Comparison of ENCODE assay signal across 14 mouse cellular contexts in genomic region chr19:57725326-57725725, GRCm38 (mm10).
"Had no signal": no experiment of that assay in that cellular context is flagged by ENCODE, and none has a peak within 500 bp of the region (broad histone marks: within the 10 kb centered on the region; RNA-seq: fewer than 3 reads in every experiment).

No protein-coding gene starts in this region.

- H3K36me3 ChIP-seq: hindbrain, embryonic 15.5 days had no signal

- H3K9ac ChIP-seq: heart, embryonic 12.5 days; hindbrain, embryonic 13.5 days; hindbrain, embryonic 15.5 days; kidney, embryonic 15.5 days; limb, embryonic 12.5 days had no signal

- H3K9me3 ChIP-seq: heart, embryonic 10.5 days; heart, embryonic 12.5 days; hindbrain, embryonic 10.5 days; hindbrain, embryonic 13.5 days; hindbrain, embryonic 15.5 days; kidney, embryonic 15.5 days; limb, embryonic 10.5 days; limb, embryonic 12.5 days had no signal

- H3K4me3 ChIP-seq: gastrocnemius, adult 2 months; heart, embryonic 10.5 days; heart, embryonic 12.5 days; hindbrain, embryonic 10.5 days; hindbrain, embryonic 13.5 days; hindbrain, embryonic 15.5 days; kidney, embryonic 15.5 days; limb, embryonic 10.5 days; limb, embryonic 12.5 days had no signal

- H3K27ac ChIP-seq: gastrocnemius, adult 2 months; heart, embryonic 10.5 days; hindbrain, embryonic 10.5 days; hindbrain, embryonic 13.5 days; hindbrain, embryonic 15.5 days; hindbrain, postnatal 0 days; kidney, embryonic 15.5 days; kidney, postnatal 0 days; limb, embryonic 10.5 days; limb, embryonic 12.5 days had no signal

- ATAC-seq: hindbrain, postnatal 0 days; intestine, embryonic 16.5 days had no signal

- H3K4me2 ChIP-seq: heart, embryonic 12.5 days; hindbrain, embryonic 13.5 days; hindbrain, embryonic 15.5 days; kidney, embryonic 15.5 days; limb, embryonic 12.5 days had no signal

- DNase-seq: layer of hippocampus, adult 9-11 months; layer of hippocampus, postnatal 36 days had no signal

- H3K27me3 ChIP-seq: heart, embryonic 12.5 days; hindbrain, embryonic 13.5 days; hindbrain, embryonic 15.5 days; kidney, embryonic 15.5 days; limb, embryonic 12.5 days had no signal

- H3K4me1 ChIP-seq: heart, embryonic 10.5 days; heart, embryonic 12.5 days; hindbrain, embryonic 10.5 days; hindbrain, embryonic 15.5 days; kidney, embryonic 15.5 days; limb, embryonic 10.5 days; limb, embryonic 12.5 days had no signal
